Mouse (Mus musculus): ENCODE measurements around the gene Myh1.

DNA sequence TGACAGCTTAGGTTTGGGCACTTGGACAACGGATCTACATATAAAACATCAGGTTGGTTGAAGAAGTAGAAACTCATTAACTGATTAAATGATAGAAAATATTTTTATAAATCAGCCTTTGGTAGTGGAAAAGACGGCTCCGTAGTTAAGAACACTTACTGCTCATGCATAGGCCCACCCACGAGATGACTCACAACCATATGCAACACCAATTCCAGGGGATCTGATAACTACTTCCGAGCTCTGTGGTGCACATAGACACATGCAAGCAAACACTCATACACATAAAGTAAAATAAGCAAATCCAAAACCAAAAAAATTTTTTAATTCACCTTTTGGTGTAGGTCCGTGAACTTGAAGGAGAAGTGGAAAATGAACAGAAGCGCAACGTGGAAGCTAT lies 22.0 kb downstream of the Myh1 start:
- TF ChIP-seq CTCF (IDR thresholded peaks at IDR 0.05) = no peak
- TF ChIP-seq POLR2A (IDR thresholded peaks at IDR 0.05; ENCODE audit: insufficient read depth, low read depth, low read length) = no peak
